Mouse (Mus musculus) frontal cortex, postnatal 25 days (tissue): ENCODE data around the gene Mitf.

Experiments
- DNase-seq, 2 experiments: peaks; one replicate each; pipeline ENCODE4 v3.0.0; 2022; ENCODE audit warnings: low spot score in 2 of 2

Gene Mitf

DNA sequence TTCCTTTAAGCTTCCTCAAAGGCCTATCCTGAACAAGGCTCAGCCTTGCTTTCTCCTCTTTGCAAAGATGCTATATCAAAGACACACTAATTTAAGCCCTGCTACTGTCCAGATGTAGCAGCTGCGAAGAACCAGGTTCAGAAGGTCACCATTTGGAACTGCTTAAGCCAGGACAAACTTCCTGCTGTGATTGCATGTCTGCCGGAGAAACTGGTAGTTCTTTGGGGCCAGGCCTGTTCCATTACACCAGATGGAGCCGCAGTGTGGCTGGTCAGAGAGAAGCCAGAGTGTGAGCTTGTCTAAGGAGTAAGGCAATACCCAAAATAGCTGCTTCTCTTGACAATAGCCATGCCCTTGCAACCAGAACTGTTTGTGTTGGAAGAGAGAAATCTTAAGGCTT lies 75.1 kb downstream of the Mitf start:
- DNase-seq: no peak

DNA sequence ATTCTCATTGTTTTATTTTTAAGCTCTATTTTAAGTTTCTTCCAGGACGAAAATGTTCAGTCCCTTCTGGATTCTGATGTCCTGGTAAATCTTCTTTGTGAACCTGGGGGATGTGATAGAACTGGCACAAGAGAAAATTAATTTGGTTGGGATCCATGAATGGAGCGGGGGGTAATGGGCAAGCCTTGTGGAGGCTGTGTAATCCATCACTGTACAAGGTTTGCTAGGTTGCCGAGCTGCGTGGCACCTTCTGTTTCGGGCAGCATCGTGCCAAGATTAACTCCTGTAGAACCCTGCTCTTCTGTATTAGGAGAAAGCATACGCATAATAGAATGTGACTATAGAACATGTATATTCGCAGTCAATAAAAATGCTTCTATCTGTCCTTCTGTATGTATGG lies 76.1 kb downstream of the Mitf start:
- no peak for DNase-seq

DNA sequence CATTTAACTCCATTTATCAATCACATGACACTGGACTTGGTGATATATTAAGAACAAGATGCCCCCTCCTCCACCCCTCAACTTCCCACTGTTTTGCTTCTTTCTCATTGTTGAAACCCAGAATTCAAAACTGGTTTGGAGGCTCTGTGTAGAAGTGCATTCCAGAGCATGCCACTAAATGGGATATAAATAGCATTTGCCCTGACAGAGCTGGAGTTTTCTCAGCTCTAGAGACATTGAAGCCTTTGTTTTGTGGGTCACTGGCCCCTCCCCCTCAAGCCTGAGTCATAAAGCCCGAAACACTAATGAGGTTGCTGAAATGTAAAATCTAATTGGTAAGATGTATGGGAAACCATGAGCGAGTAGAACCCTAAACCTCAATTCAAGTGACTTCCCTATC lies 76.6 kb downstream of the Mitf start:
- no peak for DNase-seq

DNA sequence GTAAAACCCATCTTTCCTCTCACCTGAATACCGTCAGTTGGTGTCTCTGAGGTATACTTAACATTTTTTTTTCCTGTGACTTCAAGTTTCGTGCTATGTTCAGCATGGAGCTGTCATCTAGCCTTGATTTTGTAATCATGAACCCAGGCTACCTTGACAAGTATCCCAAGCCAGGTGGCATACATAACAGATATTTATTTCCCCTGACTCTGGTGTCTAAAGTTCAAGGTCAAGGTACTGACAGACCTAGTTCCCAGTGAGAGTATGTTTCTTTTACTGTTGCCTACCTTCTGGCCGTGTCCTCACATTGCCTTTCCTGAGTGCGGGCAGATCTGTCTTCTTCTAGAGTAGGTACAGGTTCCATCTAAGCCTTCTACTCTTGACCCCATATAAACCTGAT lies 78.1 kb downstream of the Mitf start:
- DNase-seq: no peak

DNA sequence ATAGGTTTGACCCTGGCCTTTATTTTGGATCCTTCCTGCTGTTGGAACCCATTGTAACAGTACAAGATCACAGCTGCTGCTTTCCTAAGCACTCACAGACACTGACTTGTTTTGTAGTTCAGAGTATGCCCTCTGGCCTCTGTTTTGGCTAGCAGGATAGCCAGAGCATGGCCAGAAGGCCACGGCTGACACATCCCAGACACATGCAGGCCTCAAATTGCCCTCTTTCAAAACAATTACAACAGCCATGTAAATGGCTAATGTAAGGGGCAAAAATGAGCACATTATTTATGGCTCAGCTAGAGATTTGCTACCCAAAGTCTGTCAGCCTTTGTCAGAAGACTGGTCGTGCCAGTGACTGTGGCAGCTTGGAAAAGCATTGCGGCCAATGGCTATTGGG lies 78.8 kb downstream of the Mitf start:
- DNase-seq: no peak

DNA sequence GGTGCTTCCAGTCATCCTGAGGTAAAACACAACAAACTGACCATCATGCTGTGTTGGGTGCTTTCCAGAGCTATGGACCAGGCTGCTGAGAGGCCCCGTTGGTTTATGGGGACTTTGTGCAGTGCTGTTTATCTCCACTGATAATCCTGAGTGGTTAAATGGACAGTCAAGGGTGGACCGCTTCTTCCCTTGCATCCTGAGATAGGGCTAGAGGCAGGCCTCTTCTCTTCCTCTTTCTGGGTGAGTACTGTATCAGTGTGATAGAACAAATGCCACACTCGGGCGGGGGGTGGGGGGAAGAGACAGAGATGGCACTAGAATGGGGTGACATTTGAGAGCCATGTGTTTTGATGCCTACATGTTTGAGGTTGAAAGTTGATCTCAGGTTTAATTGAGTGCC lies 81.0 kb downstream of the Mitf start:
- no peak for DNase-seq

DNA sequence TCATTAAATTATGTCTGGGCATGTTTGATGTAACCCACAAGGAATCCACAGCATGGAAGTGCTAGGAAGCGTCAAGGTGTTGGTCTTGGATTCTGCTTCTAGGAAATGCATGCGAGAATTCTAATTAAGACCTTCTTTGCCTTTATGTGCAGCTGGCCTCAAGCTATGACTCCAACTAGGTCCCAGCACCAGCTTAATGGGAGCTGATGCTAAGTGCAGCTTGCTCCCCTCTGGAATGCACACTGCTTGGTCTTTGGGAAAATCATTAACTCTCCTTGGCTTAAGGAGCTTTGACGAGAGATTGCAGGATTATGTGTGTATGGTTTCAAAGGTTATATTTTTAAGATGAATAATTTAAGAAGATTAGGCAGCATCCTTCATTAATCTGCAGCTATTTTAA lies 81.7 kb downstream of the Mitf start:
- no peak for DNase-seq

DNA sequence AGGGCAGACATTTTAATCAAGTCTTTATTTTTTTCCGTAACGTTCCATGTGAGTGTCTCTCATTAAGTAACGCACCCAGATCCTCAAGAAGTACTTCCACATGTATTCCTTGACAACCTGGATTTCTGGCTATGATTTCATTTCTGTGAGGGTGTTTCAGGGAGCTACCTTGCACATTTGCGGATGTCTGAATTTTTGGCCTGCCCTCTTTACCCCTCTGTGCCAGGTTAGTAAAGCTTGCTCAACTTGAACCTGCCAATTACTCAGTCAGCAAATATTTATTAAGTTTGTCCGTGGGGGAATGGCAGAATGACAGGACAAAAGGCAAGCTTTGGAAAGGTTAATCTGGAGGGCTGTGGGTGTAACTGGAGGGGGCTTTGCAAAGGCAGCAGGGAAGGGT lies 86.7 kb downstream of the Mitf start:
- no peak for DNase-seq

DNA sequence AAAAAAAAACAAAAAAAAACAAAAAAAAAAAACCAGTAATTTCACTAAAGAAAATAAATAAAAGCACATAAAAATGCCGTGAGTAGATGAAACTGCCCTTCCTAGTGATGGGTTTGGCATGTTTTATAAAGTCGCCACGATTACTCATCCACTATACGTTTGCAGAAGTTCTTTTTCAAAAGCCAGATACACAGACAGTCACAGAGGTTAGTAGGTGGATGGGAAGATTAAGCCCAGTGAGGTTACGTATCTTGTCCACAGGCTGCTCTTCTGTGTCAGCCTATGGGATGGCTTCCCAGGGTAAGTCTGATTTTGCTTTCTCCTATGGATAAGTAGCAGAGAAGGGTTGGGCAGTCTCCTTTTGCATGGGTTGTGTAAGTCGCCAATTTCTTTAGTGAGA lies 90.3 kb downstream of the Mitf start:
- no peak for DNase-seq

DNA sequence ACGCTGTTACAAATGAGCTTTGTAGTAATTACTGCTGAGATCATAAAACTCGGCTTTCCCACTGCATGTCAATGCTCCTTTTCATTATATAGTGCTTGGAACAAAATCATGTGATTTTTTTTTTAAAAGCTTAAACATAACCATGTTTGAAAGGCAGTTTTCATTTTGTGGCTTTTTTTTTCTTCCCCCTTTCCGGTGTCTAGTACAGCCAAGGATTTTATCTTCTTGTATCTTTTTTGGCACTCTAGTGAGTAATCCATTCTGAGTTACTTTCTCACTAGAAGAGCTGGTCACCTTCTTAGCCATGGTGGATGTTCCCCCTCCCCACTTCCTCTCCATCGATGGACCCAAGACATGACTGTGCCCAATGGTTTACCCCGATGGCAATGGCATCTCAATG lies 91.2 kb downstream of the Mitf start:
- no peak for DNase-seq

DNA sequence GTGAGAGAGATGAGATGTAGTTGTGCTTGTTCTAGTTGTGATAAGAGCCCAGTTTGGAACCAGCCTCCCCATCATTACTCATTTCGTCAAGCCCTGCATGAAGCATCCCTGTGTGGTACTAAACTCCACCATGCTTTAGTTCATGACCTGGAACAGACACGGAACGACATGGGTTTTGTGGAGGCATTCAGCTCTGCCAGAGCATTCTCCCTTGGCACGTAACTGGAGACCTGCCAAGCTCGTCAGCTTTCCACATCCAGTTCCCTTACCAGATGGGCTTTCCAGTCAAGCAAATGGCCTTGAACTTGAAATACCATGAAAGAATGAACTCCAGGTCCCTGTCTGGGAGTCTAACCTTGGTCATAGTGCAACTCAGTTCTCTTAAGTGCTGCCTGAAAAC lies 94.7 kb downstream of the Mitf start:
- no peak for DNase-seq

DNA sequence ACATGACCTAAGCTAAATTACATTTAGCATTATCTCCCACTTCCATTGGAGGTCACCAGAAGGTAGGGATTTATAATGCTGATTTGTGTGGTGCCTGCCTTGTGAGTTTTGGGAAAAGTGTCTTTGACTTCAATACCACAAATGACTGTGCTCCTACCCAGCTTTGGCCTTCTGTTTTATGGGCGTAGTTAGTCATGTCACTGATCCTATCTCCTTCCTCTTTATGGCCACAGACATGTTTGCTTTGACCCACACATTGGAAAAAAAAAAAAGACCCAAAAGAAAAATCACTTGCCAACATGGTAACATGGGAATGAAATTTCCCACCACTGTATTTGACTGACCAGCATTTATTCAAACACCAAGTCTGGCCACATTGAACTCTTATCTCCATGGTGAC lies 95.4 kb downstream of the Mitf start:
- DNase-seq: no peak

DNA sequence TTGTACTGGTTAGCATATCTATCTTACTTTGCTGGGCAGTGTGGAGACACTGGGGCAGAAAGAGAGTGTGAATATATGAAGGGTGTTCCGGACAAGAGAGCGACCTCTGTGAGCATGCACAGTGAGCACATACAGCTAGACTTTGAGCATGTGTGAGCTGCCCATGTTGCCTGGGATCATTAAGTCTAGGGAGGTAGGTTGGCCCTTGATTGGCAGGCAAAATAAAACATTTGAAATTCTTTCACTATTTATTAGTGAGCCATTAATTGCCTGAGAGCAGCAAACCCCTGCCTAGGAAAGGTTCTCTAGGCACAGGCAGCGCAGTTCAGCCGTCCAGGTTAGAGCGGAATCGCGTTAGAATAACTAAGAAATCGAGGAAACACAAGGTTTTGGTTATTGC lies 107.9 kb downstream of the Mitf start:
- DNase-seq: no peak

DNA sequence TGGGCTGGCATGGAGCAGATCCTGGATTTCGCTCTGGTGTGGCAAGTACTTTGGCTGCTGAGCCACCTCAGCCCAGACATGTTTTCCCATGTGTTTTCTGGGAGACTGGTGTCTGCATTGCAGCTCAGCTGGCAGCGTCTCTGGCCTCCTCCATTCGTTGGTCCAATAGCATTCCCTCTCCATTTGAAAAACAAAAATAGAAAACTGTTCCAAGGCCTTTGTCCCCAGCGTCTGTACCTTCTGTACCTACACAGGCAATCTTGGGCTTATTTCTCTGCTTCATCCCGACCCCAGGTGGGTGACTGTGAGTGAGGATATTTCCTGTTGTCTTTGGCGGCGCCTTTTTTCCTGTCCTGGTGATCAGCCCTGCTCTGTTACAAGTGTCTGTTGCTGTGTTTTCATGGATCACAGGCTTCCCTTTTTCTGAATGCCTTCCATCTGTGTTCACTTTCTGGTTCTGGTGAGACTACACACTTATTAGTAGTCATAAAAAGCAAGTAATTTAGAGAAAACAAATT lies 109.6 kb downstream of the Mitf start:
- no peak for DNase-seq

DNA sequence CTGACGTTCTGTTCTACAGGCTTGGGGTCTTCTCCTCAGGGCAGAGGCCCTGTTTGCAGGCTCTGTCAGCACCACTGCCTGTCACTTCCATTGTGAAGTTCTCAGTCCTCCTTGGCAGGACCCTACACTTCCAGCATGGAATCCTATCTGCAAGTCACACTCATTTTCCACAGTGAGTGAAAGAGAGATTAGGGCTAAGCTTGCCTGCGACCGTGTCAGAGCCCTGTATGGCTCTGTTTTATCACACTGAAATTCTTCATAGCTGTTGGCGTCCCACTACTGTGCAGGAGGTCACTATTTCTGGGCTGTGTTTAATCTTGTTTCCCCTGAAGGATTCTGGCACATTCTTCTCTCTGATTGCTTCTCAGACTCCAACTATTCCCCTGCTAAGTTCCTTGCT lies 111.2 kb downstream of the Mitf start:
- no peak for DNase-seq

DNA sequence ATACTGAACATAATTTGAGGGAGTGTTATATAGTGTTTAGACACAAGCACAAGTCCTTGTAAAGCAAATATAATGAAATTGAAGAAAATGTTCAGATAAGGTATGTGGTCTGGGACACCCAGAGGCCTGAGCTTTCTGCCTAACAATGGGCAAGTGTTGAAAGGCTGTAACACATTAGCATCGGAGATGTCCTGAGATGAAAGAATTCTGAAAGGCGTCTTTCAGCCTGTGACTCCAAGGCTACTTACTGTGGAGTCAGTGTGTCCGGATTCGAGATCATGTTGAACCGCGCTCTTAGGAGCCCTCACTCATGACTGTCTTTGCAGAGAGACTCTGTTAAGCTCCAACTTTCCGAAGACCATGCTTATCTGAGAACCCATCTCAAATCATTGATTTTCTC lies 111.6 kb downstream of the Mitf start:
- no peak for DNase-seq

DNA sequence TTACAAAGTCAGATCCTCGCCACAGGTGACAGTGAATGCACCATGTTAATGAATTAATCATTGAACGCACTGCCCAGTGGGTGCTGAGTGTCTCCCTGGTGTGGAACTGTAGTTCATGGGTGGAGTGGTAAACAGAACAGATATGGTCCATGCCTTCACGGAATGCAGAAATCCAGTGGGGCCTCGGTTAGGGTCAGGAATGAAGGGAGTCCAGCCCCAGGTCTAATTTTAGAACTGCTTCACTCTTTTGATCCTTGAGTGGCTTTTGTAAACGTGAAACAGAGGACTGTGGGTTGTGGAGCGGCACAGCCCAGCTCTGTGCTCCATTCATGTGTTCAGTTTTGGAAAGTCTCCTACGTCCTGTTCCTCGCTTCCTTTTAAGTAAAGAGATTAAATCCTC lies 112.4 kb downstream of the Mitf start:
- DNase-seq: no peak

DNA sequence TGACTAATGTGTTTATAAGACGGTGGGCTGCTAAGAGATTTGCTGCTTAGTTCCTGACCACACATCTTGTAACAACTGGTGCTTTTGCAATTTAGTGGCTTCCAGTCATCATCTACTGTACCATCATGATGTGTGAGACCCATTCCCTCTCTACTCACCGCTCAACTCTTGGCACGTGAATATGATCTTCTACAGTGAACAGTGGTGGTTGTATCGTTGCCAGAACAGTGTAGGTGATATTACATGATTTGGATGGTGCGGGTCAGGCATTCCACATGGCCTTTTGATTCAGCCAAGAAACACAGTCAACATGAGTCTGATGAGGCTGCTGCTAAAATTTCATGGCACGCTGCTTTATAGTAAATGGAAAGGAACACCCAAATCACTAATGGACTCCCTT lies 114.7 kb downstream of the Mitf start:
- DNase-seq: no peak

DNA sequence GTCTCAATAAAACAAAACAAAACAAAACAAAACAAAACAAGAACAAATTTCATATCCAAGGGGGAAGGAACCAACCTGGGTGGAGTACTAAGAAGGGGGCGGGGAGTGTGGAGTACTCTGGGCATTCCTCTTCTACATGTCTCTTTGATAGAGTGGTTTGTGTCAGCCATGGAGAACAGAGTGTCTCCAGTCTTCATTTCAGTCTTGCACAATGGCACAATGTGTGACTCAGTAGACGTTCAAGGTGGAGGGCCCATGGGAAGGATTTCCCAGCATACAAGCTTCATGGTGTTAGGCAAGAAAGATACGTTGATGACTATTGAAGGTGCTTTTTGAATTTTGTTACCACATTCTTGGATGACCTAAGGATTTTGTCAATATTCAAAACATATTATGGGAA lies 117.4 kb downstream of the Mitf start:
- no peak for DNase-seq

DNA sequence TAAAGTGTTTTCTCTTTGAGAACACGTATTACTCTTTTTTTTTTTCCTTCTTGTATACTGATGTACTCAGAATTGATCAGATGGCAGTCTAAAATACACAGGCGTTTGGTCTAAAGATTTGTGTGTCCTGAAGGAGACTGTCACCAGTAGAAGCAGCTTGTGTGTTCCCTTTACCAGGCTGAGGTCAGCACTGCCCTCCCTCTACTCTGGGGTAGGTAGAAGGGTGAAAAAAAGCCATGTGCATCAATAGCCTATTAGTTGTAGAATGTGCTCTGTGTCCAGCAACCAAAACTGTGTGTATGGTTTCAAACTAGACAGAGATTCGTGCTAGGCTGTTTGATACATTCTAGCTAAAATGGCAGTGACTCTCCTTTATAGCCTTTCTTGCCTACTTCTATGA lies 122.2 kb downstream of the Mitf start:
- no peak for DNase-seq

DNA sequence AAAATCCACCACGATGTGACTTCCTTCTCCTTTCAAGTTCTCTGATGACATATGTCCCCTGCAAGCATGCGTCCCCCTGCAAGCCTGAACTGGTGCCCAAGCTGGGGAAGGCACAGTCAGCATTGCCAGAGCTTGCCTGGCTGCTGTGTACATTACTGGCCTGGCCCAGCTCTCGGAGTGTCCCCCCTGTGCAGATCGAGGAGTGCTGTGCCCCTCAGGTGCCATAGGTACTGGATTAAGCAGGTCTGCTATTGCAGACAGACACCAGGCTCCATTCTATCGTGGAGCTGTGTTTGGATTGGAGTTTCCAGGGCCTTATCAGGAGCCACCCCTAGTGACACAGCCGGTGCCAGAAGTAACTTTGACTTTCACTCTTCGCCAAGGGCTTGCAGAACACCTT lies 122.6 kb downstream of the Mitf start:
- DNase-seq: no peak

DNA sequence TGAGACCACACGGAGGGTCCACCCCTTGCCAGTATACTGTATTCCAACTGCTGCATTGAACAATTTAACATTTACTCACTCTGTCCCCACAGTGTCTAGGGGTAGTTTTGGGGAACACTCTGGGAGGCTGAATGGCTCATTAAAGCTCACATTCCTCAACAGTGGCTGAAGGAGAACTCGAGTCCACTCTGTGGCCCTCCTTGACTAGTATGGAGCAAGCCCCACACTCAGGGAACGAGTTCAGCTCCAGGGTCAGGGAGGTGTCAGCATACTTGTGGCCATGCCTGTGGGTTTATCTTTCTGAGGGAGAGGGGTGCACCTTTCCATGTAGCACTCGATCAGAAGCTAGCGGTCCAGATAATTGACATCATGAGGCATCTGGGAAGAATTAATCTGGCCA lies 130.3 kb downstream of the Mitf start:
- DNase-seq: no peak

DNA sequence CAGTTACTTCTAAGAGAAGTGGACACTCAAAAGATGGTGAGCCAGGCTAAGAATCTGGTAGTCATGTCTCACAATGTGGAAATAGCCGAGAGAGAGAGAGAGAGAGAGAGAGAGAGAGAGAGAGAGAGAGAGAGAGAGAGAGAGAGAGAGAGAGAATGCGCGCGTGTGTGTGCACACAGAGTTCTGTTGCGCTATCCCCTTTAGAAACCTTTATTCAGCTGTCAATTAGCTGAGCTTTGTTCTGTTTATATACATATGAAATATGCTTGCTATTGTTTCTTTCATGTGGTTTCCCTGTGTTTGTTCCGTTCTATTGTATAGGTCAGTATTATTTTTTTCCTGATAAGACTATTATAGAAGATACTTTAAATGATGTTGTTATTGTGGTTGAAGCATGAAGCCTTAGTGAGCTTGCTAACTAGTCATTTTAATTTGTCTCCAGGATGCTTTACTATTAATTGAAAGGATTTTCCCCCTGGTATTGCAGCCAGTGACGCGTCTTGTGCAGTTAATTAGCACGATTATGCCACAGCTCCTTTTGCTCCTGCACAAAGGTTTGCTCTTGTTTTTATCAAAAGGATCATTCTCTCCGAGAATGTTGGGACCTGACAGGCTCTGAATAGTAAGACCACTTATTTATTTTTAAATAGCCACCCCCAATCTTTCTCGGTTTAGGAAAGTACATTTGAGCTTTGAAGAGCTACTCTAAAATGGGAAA lies 131.2 kb downstream of the Mitf start:
- no peak for DNase-seq

DNA sequence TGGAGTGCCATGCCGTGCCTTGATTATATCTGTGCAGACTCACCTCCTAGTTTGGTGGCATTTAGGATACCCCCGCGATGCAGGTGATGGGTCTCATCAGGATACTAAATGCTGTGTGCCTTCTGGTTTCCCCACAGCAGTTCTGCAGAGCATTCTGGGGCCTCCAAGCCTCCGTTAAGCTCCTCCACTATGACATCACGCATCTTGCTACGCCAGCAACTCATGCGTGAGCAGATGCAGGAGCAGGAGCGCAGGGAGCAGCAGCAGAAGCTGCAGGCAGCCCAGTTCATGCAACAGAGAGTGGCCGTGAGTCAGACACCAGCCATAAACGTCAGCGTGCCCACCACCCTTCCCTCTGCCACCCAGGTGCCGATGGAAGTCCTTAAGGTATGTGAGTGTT lies 134.1 kb downstream of the Mitf start:
- no peak for DNase-seq
